33 mouse cellular contexts compared by ENCODE assay signal in the genomic region with DNA sequence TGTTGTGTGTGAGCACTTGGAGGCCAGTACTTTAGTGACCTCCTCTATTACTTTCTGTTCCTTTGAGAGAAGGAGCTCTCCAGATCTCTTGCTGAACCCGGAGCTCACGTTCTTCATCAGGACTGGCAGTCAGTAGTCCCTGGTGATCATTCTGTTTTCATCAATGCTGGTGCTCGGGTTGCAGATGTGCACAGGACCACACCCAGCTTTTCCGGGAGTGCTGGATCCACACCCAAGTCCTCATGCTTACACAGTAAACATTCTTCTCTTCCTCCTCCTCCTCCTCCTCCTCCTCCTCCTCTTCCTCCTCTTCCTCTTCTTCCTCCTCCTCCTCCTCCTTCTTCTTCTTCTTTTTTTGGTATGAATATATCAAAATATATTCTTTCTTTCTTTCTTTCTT. TPM values are rescaled to one million over a fixed set of nuclear protein-coding genes. Genes with fewer than 3 reads are reported as not detected.
DNase-seq lines count a peak whose midpoint lies in the region; ATAC-seq and TF ChIP-seq lines count a peak whose summit lies in the region.
"Had no signal": no experiment of that assay in that cellular context is flagged by ENCODE, and none has a peak within 500 bp of the region (broad histone marks: within the 10 kb centered on the region; RNA-seq: fewer than 3 reads in every experiment).

No protein-coding gene starts in this region.

- DNase-seq in gastrocnemius, adult 2 months = peak; percentile 42
- DNase-seq in gastrocnemius, postnatal 36 days = no peak
- DNase-seq in ES-CJ7 (ENCODE audit: low read depth, low spot score) (peak; percentile 39), ZHBTc4 (ENCODE audit: low read depth, low spot score) (peak; percentile 29)
- DNase-seq in thymus, postnatal 10 days (ENCODE audit: low spot score in 2 of 2) = no peak
- DNase-seq: adrenal gland, adult 2 months; adrenal gland, postnatal 14 days; B cell, adult 2 months; cerebellum, adult 11 months; cerebellum, adult 2 months; cerebellum, adult 9-11 months; cerebellum, postnatal 25 days; gastrocnemius, postnatal 25 days; heart, adult 2 months; heart, postnatal 14 days; heart, postnatal 4 days had no signal

- ATAC-seq in erythroblast, adult 5-6 weeks (replicated peaks; ENCODE audit: low FRiP score, poor library complexity, severe bottlenecking) = no peak
- ATAC-seq: forebrain, embryonic 15.5 days; hindbrain, postnatal 0 days; inflammation-experienced regulatory T-cells, adult 6 months; intestine, embryonic 16.5 days had no signal

- H3K4me3 ChIP-seq in gastrocnemius, adult 2 months = no peak overlapping the region
- H3K4me3 ChIP-seq: embryonic facial prominence, embryonic 12.5 days; embryonic facial prominence, embryonic 15.5 days; erythroblast, embryonic 14.5 days; forebrain, embryonic 12.5 days; forebrain, embryonic 15.5 days; heart, adult 2 months; heart, embryonic 10.5 days; heart, embryonic 13.5 days had no signal

- H3K27ac ChIP-seq in gastrocnemius, adult 2 months = no peak overlapping the region
- H3K27ac ChIP-seq: embryonic facial prominence, embryonic 12.5 days; embryonic facial prominence, embryonic 15.5 days; forebrain, embryonic 12.5 days; forebrain, embryonic 15.5 days; heart, adult 2 months; heart, embryonic 10.5 days; heart, embryonic 13.5 days; hindbrain, embryonic 14.5 days; hindbrain, postnatal 0 days had no signal

- TF ChIP-seq CTCF in gastrocnemius, adult 2 months (IDR thresholded peaks at IDR 0.05) = no peak

- intact Hi-C loops in gastrocnemius, adult 2 months (cut with DNase I) = no loop called here
- intact Hi-C loops in gastrocnemius, postnatal 36 days (cut with DNase I) = no loop called here

RNA-seq across cellular contexts. Expression of a gene that starts 42.0 kb away (rescaled TPM):
- not detected for total RNA-seq in gastrocnemius, adult 2 months (2021)
- not detected for total RNA-seq in gastrocnemius, postnatal 36 days (2021)
- total RNA-seq in erythroblast, adult 5-6 weeks (2015; ENCODE audit: low replicate concordance) = not detected in 2 replicates
- total RNA-seq in erythroblast, adult 5-6 weeks (2017; ENCODE audit: low replicate concordance) = not detected in 2 replicates
- total RNA-seq: adrenal gland, postnatal 14 days; adrenal gland, postnatal 4 days; CH12.LX; common myeloid progenitor, adult 5-6 weeks; gastrocnemius, postnatal 25 days; granulocyte monocyte progenitor cell, adult 5-6 weeks; heart, adult 2 months; heart, postnatal 4 days; hindbrain, postnatal 0 days; MEL had no signal

Comparison
In these comparisons a context has a peak if more than half of its experiments do, and no peak if none do; other contexts are left out.
1. DNase-seq: peak in gastrocnemius, adult 2 months (single experiment), ES-CJ7 (single experiment) and ZHBTc4 (single experiment); none in gastrocnemius, postnatal 36 days (0 of 2) and thymus, postnatal 10 days (0 of 2).